Mouse (Mus musculus) kidney, postnatal 0 days (tissue): ENCODE measurements around the gene Ash1l. TPM values are rescaled to one million over a fixed set of nuclear protein-coding genes. Genes with fewer than 3 reads are reported as not detected.

Experiments
- ATAC-seq: fragments of 200-750 bp; cut with Nextera tagmentation; replicated peaks from 2 replicates; pipeline ENCODE4 v1.8.0; 2017; ENCODE audit warnings: low read depth, moderate number of reproducible peaks, moderate TSS enrichment, moderate library complexity; ENCODE audit not compliant: low FRiP score
- DNase-seq: peaks from one replicate; pipeline ENCODE4 v3.0.0-alpha.2; 2016; ENCODE audit warnings: low spot score
- H3K27ac ChIP-seq: fragments of 300-500 bp; sonication (generic); 2 replicates; pipeline ENCODE4 v1.5.1; 2014; ENCODE audit warnings: mild to moderate bottlenecking
- H3K27me3 ChIP-seq: fragments of 300-500 bp; sonication (generic); 2 replicates; pipeline ENCODE4 v1.6.1; 2014; ENCODE audit warnings: low read length, mixed read lengths; ENCODE audit not compliant: insufficient read depth
- H3K36me3 ChIP-seq: fragments of 300-500 bp; sonication (generic); 2 replicates; pipeline ENCODE4 v1.6.1; 2014; ENCODE audit warnings: low read length, mixed read lengths; ENCODE audit not compliant: insufficient read depth
- H3K4me1 ChIP-seq: fragments of 300-500 bp; sonication (generic); replicated peaks from 2 replicates; pipeline ENCODE4 v1.6.1; 2014; ENCODE audit warnings: antibody characterized with exemption, low read length, mixed read lengths; ENCODE audit not compliant: insufficient read depth
- H3K4me2 ChIP-seq: fragments of 300-500 bp; sonication (generic); 2 replicates; pipeline ENCODE4 v1.6.1; 2014; ENCODE audit warnings: mild to moderate bottlenecking, low read length, moderate library complexity, mixed read lengths
- H3K4me3 ChIP-seq: fragments of 300-500 bp; sonication (generic); replicated peaks from 2 replicates; pipeline ENCODE4 v1.5.1; 2014; ENCODE audit warnings: low read depth, low read length
- H3K9ac ChIP-seq: fragments of 300-500 bp; sonication (generic); 2 replicates; pipeline ENCODE4 v1.6.1; 2014; ENCODE audit warnings: low read depth, low read length
- H3K9me3 ChIP-seq: fragments of 300-500 bp; sonication (generic); replicated peaks from 2 replicates; pipeline ENCODE4 v1.6.1; 2016; ENCODE audit warnings: low read length, inconsistent platforms, mixed read lengths
- CTCF ChIP-seq: IDR thresholded peaks from 2 replicates; pipeline ENCODE4 v1.5.1; 2016; ENCODE audit warnings: antibody characterized with exemption, low read depth, mild to moderate bottlenecking, moderate library complexity
- WGBS: fragments of 180-500 bp; shearing (Covaris S2); extraction: QIAGEN DNeasy Blood & Tissue Kit; methylation state at CpG from one replicate; pipeline ENCODE4 v1.1.7; 2014; 5-methylcytosine and 5-hydroxymethylcytosine counted together
- polyA plus RNA-seq: library from polyadenylated mRNA; unstranded; fragments of >200 nt; fragmentation: Nextera tagmentation; extraction: Ambion mirVana; gene quantifications from 2 replicates; pipeline ENCODE4 v1.2.1, GENCODE M21; 2015

Gene Ash1l
- polyA plus RNA-seq = 13.0 and 14.2 TPM in 2 replicates

- ATAC-seq (peak; percentile 83), DNase-seq (peak; percentile 87)
- Histone ChIP-seq H3K9me3 (no peaks in the 10 kb centered on the region), H3K4me2 (peak within 1 kb of the TSS; percentile 71), H3K4me3 (peak within 1 kb of the TSS; percentile 91), H3K27me3 (no peaks in the 10 kb centered on the region), H3K9ac (peak within 1 kb of the TSS; percentile 80), H3K36me3 (no peaks in the 10 kb centered on the region), H3K27ac (peak within 1 kb of the TSS; percentile 99), H3K4me1 (peaks cover 6% of the 10 kb centered on the region; the same call in 1 of the 2 replicates)
- WGBS = under 1% methylated on average over 26 of the region's 64 CpGs
- TF ChIP-seq CTCF = peak; percentile 38; the same call in 1 of the 2 replicates
These were observed at the start of gene Ash1l, which contains the start of gene Dap3 for GRCm38 (mm10) chr3:88950576-88951326. TSS of gene Ash1l (plus strand) at chr3:88950622. TSS of gene Dap3 (minus strand) at chr3:88951181.

- ATAC-seq (no peak), DNase-seq (no peak)
- TF ChIP-seq CTCF = no peak
- 92% methylated on average over 3 of the region's 3 CpGs for whole genome bisulfite sequencing
- no peaks in the 10 kb centered on the region for H3K9me3 ChIP-seq
- H3K9ac ChIP-seq = no peak overlapping the region
- H3K4me1 ChIP-seq = no peaks in the 10 kb centered on the region
- H3K27ac ChIP-seq = no peak overlapping the region
- H3K4me2 ChIP-seq = no peak overlapping the region
- no peak overlapping the region for H3K4me3 ChIP-seq
- no peaks in the 10 kb centered on the region for H3K27me3 ChIP-seq
- peaks cover 58% of the 10 kb centered on the region for H3K36me3 ChIP-seq
These were observed 45.6 kb upstream of the Ash1l start for GRCm38 (mm10) chr3:88904803-88905202.

DNA sequence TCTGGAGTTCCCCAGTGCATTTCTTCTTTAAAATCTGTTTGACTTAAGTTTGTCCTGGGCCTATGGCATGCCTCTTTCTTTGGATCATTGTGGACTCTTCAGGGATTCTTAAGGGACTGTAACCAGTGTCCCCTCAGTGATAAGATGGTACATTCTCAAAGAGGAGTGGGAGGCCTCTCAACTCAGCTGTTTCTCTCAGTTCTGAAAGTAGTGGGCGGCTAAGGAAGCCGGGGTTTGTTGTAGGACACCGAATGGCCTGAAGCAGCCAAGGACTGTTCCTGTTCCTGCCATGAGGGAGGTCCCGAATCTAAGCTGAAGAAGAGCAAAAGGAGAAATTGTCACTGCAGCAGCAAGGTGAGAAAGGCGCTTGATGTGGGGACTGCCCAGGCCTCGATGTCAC lies 45.2 kb upstream of the Ash1l start:
- no peak overlapping the region for H3K9ac ChIP-seq
- H3K27ac ChIP-seq = no peak overlapping the region
- H3K27me3 ChIP-seq = no peaks in the 10 kb centered on the region
- TF ChIP-seq CTCF = no peak
- no peak overlapping the region for H3K4me3 ChIP-seq
- H3K4me2 ChIP-seq = no peak overlapping the region
- H3K36me3 ChIP-seq = peaks cover 62% of the 10 kb centered on the region
- 87% methylated on average over 6 of the region's 6 CpGs for WGBS
- no peaks in the 10 kb centered on the region for H3K4me1 ChIP-seq
- no peaks in the 10 kb centered on the region for H3K9me3 ChIP-seq
- no peak for ATAC-seq
- no peak for DNase-seq

GRCm38 (mm10) chr3:88905741-88906140 lies 44.7 kb upstream of the Ash1l start:
- no peaks in the 10 kb centered on the region for H3K9me3 ChIP-seq
- ATAC-seq = no peak
- WGBS = 96% methylated on average over 2 of the region's 2 CpGs
- H3K4me3 ChIP-seq = no peak overlapping the region
- H3K36me3 ChIP-seq = peaks cover 68% of the 10 kb centered on the region
- H3K27me3 ChIP-seq = no peaks in the 10 kb centered on the region
- H3K4me1 ChIP-seq = no peaks in the 10 kb centered on the region
- no peak overlapping the region for H3K9ac ChIP-seq
- DNase-seq = no peak
- H3K4me2 ChIP-seq = no peak overlapping the region
- no peak for TF ChIP-seq CTCF
- H3K27ac ChIP-seq = no peak overlapping the region

DNA sequence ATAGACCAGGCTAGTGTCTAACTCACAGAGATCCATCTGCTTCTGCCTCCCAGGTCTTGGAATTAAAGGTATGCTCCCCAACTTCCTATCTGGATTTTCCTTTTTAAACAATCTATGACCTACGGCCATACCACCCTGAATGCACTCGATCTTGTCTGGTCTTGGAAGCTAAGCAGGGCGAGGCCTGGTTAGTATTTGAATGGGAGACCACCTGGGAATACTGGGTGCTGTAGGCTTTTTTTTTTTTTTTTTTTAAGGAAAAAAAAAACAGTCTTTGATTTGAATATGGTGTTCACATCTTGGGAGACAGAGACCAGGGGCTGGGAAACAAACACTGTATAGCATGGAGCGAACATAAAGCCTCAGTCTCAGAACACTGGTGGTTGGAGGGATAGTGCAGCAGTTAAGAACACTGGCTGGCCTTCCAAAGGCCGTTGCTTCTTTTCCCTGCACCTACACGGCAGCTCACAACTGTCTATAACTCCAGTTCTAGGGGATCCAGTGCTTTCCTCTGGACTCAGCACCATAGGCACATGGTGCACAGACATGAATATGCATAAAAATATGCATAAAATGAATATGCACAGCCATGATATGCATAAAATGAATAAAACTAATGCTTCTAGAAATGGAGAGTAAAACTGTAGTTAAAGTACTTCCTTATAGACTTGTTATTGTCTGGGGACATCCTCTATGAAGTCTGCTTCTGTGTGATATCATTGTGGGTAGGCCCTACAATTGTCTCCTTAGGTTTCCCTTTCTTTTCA lies 43.8 kb upstream of the Ash1l start:
- WGBS = 89% methylated on average over 6 of the region's 6 CpGs
- Histone ChIP-seq H3K27ac (no peak overlapping the region), H3K9me3 (no peaks in the 10 kb centered on the region)

DNA sequence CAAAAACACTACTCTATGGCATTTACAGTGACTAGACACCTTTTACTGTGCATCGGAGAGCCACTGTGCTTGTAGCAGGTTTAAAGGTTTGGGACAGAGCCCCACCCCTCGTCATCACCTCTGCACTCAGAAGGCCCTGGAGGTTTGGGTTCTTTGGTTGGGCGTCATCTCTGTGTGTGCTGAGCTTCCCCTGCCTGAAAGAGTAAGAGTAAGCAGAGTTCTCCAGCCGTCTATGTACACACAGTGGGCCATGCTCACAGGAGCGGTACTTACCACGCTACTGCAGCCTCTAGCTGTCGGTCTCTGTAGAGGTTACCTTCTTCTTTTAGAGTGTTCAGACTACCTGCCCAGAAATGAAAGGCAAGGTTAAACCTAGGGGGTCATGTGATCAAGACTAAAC lies 37.8 kb upstream of the Ash1l start:
- DNase-seq (no peak), ATAC-seq (no peak)
- Histone ChIP-seq H3K27ac (no peak overlapping the region), H3K4me2 (peak overlapping the region; percentile 90; the same call in 1 of the 2 replicates), H3K4me1 (no peaks in the 10 kb centered on the region; the same call in 1 of the 2 replicates), H3K27me3 (no peaks in the 10 kb centered on the region), H3K9me3 (no peaks in the 10 kb centered on the region), H3K4me3 (no peak overlapping the region), H3K36me3 (peaks cover 45% of the 10 kb centered on the region), H3K9ac (no peak overlapping the region)
- 89% methylated on average over 7 of the region's 7 CpGs for WGBS
- TF ChIP-seq CTCF = no peak

More for the DNA sequence above, 43.8 kb upstream of the Ash1l start:
- H3K4me3 ChIP-seq = no peak overlapping the region
- H3K27me3 ChIP-seq = no peaks in the 10 kb centered on the region
- ATAC-seq (no peak), DNase-seq (no peak)
- no peak overlapping the region for H3K9ac ChIP-seq
- no peaks in the 10 kb centered on the region for H3K4me1 ChIP-seq
- H3K36me3 ChIP-seq = peaks cover 76% of the 10 kb centered on the region
- TF ChIP-seq CTCF = no peak
- H3K4me2 ChIP-seq = no peak overlapping the region
